Mouse (Mus musculus): Measurements from ENCODE around the gene Pibf1.

Gene Pibf1

GRCm38 (mm10) chr14:99265791-99266190 is 166.6 kb downstream of the Pibf1 start:
- in situ Hi-C loops (cut with MboI, MseI) = loop anchor here (25.0 kb wide), 1 partner anchor 1622 kb away; no protein-coding TSS in a partner anchor

GRCm38 (mm10) chr14:99266749-99267148 is 167.5 kb downstream of the Pibf1 start:
- in situ Hi-C loops (cut with MboI, MseI) = loop anchor here (25.0 kb wide), 1 partner anchor 1621 kb away; no protein-coding TSS in a partner anchor

- in situ Hi-C loops (cut with MboI, MseI) = loop anchor here (25.0 kb wide), 1 partner anchor 1613 kb away; no protein-coding TSS in a partner anchor
These were observed 174.8 kb downstream of the Pibf1 start for GRCm38 (mm10) chr14:99274056-99274455.

- in situ Hi-C loops (cut with MboI, MseI) = no loop called here
These were observed 176.6 kb downstream of the Pibf1 start for GRCm38 (mm10) chr14:99275827-99276226.

GRCm38 (mm10) chr14:99278312-99278711 is 179.1 kb downstream of the Pibf1 start:
- in situ Hi-C loops (cut with MboI, MseI) = no loop called here

GRCm38 (mm10) chr14:99278763-99279486 is 179.7 kb downstream of the Pibf1 start:
- in situ Hi-C loops (cut with MboI, MseI) = no loop called here

GRCm38 (mm10) chr14:99280399-99280798 is 181.2 kb downstream of the Pibf1 start:
- in situ Hi-C loops (cut with MboI, MseI) = no loop called here

GRCm38 (mm10) chr14:99280825-99281433 is 181.7 kb downstream of the Pibf1 start:
- in situ Hi-C loops (cut with MboI, MseI) = no loop called here

- in situ Hi-C loops (cut with MboI, MseI) = no loop called here
These were observed 186.3 kb downstream of the Pibf1 start for GRCm38 (mm10) chr14:99285486-99285885.

- in situ Hi-C loops (cut with MboI, MseI) = no loop called here
These were observed 193.0 kb downstream of the Pibf1 start for GRCm38 (mm10) chr14:99292176-99292575.

GRCm38 (mm10) chr14:99294424-99294823 is 195.2 kb downstream of the Pibf1 start:
- in situ Hi-C loops (cut with MboI, MseI) = no loop called here

GRCm38 (mm10) chr14:99295606-99296341 is 196.6 kb downstream of the Pibf1 start:
- in situ Hi-C loops (cut with MboI, MseI) = no loop called here

GRCm38 (mm10) chr14:99298385-99299021 is 199.3 kb downstream of the Pibf1 start, which contains the start of gene Klf5:
TSS of gene Klf5 (plus strand) at chr14:99298691.
- in situ Hi-C loops (cut with MboI, MseI) = no loop called here

- in situ Hi-C loops (cut with MboI, MseI) = no loop called here
These were observed 199.8 kb downstream of the Pibf1 start for GRCm38 (mm10) chr14:99299022-99299481.

GRCm38 (mm10) chr14:99299701-99300191 is 200.5 kb downstream of the Pibf1 start:
- in situ Hi-C loops (cut with MboI, MseI) = no loop called here

GRCm38 (mm10) chr14:99301472-99301871 is 202.2 kb downstream of the Pibf1 start:
- in situ Hi-C loops (cut with MboI, MseI) = no loop called here

Data from T-helper 2 cell (primary cell).